Mouse (Mus musculus) leukemia stem cell, adult 10-12 weeks (primary cell): ENCODE data around the gene Olfr202. TPM values are rescaled to one million over a fixed set of nuclear protein-coding genes. Genes with fewer than 3 reads are reported as not detected.

Experiments
- polyA plus RNA-seq: library from polyadenylated mRNA; stranded (reverse); fragments of >175 nt; gene quantifications from 2 replicates; pipeline ENCODE4 v1.2.3, GENCODE M21; 2012; ENCODE audit warnings: low replicate concordance

Olfr202 gene
- polyA plus RNA-seq, result not detected in 2 replicates

GRCm38 (mm10) chr16:59286693-59287092 lies at the start of gene Olfr202:
TSS of gene Olfr202 (minus strand) at chr16:59286793.

GRCm38 (mm10) chr16:59331038-59331437 lies 44.4 kb upstream of the Olfr202 start, which contains the start of gene Olfr205:
TSS of gene Olfr205 (minus strand) at chr16:59331138.

GRCm38 (mm10) chr16:59318148-59318547 lies 31.6 kb upstream of the Olfr202 start, which contains the start of gene Olfr204:
TSS of gene Olfr204 (minus strand) at chr16:59318248.

GRCm38 (mm10) chr16:59298581-59298980 lies 12.0 kb upstream of the Olfr202 start, which contains the start of gene Olfr203:
TSS of gene Olfr203 (plus strand) at chr16:59298881.

GRCm38 (mm10) chr16:59272532-59272931 lies 14.1 kb downstream of the Olfr202 start, which contains the start of gene Olfr201:
TSS of gene Olfr201 (minus strand) at chr16:59272632.

Other genes starting within 250 kb of the Olfr202 start
- not detected in 2 replicates for gene Olfr187, start 247.0 kb downstream of the Olfr202 start, polyA plus RNA-seq
- not detected in 2 replicates for gene Olfr190, start 208.8 kb downstream of the Olfr202 start, polyA plus RNA-seq
- gene Olfr191, start 197.0 kb downstream of the Olfr202 start, polyA plus RNA-seq, result not detected in 2 replicates
- gene Olfr193, start 174.9 kb downstream of the Olfr202 start, polyA plus RNA-seq, result not detected in 2 replicates
- not detected in 2 replicates for gene Olfr194, start 165.7 kb downstream of the Olfr202 start, polyA plus RNA-seq
- not detected in 2 replicates for gene Olfr195, start 139.7 kb downstream of the Olfr202 start, polyA plus RNA-seq
- gene Olfr196, start 116.3 kb downstream of the Olfr202 start, polyA plus RNA-seq, result 0.14 TPM in 1 of 2 replicates, not detected in the other
- gene Olfr198, start 83.3 kb downstream of the Olfr202 start, polyA plus RNA-seq, result not detected in 2 replicates
- not detected in 2 replicates for gene Olfr199, start 67.0 kb downstream of the Olfr202 start, polyA plus RNA-seq
- gene Olfr201, start 14.2 kb downstream of the Olfr202 start, polyA plus RNA-seq, result not detected in 2 replicates
- gene Olfr203, start 12.1 kb upstream of the Olfr202 start, polyA plus RNA-seq, result not detected in 2 replicates
- not detected in 2 replicates for gene Olfr204, start 31.5 kb upstream of the Olfr202 start, polyA plus RNA-seq
- gene Olfr205, start 44.3 kb upstream of the Olfr202 start, polyA plus RNA-seq, result not detected in 2 replicates
- gene Olfr206, start 62.5 kb upstream of the Olfr202 start, polyA plus RNA-seq, result not detected in 2 replicates
- gene Olfr209, start 77.2 kb upstream of the Olfr202 start, polyA plus RNA-seq, result not detected in 2 replicates
- gene Gabrr3, start 120.5 kb upstream of the Olfr202 start, polyA plus RNA-seq, result 0.09 TPM in 1 of 2 replicates, not detected in the other
- gene Riox2, start 185.0 kb upstream of the Olfr202 start, polyA plus RNA-seq, result 2.1 and 3.5 TPM in 2 replicates